Mouse (Mus musculus): ENCODE data around the gene Rsph3a.
A peak's percentile ranks its signal among the peaks of the same experiment; 100 is the strongest.

Gene Rsph3a

DNA sequence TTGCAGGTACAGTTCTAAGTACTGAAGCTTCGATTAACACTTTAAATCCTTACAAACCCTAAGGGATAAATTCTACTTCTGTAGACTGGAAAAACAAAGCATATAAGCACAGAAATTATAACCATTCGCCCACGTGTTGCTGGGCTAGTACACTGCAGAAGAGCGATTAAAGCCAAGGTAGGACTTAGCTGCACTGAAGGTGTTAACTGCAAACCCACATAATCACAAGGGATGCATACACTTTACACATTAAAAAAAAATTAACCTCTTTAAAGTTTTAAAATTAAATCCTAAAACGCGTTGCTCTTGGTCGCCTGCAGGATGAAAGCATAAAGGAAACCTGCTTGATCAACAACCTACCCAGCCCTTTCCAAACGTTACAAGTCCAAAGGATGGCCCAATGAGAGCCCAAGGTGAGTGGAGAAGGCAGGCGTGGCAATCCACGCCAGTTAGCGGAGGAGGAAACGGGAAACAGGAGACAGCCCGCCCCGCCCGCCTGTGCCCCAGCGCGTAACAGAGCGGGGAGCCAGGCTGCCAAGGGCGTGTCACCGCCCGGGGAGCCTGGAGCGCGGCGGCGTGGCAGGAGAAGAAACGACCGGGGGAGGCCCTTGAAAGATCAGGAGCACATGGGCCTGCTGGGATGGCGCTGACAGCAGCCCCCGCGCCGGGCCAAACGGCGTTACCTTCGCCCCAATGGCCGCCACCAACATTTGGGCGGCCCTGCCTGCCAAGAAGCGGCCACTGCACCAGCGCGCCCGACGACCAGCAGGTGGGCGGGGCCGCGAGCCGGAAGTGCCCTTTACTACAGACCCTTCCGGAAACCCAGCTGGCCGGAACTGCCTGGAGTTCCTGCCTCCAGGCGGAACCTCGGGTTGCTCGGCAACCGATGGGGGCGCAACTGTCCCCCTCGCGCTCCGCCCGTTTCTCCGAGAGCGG is at the start of gene Rsph3a:
Gene Rsph3a (plus strand): TSS at position 498 of the 936 bp plus-strand sequence.
- peak; percentile 57 to 68 for DNase-seq (ENCODE audit: low spot score in 2 of 2)

DNA sequence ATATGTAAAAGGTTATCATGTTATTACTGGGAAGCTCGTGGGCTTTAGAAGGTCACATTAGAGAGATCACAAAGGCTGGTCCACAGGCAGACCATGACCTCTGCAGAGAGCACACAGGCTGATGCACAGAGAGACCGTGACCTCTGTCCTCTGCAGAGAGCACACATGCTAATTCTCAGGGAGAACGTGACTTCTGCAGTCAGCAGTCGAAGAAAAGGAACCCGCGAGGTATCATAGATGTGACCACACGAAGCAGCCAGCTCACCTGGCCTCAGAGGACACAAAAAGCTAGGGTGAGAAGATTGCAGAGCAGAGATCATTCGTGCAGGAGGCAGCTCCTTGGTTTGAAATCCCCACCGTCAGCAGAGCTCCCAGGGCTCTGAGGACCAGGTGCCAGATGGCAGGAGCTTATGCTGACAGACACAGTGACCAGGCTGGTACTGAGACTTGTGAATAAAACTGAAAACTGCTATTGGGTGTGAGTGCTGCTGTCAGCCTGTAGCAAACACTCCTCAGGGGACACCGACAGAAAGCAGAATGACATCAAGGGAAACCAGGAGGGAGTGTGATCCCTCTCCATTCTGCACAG is 49.3 kb upstream of the Rsph3a start:
- DNase-seq (ENCODE audit: low spot score in 2 of 2), result no peak

DNA sequence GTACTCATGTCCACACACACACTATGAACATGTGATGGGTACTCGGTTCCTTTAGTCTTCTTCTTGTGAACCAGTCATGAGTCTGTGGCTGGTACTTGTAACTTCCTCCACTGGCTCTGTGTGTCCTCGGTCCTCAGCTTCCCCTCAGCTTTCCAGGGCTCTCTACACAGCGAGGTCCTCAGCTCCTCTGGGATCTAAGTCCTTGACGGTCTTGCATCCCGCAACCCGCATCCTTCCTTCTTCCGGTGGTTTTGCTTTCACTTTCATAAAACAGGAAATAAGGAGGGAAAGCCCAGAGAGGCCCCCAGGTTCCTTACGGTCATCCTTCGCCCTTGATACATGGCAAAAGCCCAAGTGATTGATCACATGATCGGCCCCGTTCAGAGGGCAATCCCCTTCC is 48.3 kb upstream of the Rsph3a start:
- DNase-seq (ENCODE audit: low spot score in 2 of 2), result no peak

DNA sequence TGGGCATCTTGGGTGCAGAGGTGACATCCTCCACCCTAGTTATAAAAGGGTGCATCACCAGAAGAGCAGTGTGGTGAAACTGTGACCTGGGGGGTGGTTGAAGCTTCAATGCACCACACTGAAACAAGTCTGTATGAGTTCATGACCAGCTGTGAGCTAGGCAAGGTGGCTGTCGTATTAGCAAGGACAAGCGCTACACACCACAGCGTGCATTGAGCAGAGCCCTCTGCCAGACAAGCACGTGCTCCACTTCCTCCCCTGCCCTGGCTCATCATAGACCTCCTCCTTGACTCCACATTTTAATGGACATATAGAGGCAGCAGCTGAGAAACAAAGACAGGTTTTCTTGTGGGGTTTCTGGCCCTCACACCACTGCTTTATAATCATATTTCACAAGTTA is 47.7 kb upstream of the Rsph3a start:
- DNase-seq (ENCODE audit: low spot score in 2 of 2), result no peak

DNA sequence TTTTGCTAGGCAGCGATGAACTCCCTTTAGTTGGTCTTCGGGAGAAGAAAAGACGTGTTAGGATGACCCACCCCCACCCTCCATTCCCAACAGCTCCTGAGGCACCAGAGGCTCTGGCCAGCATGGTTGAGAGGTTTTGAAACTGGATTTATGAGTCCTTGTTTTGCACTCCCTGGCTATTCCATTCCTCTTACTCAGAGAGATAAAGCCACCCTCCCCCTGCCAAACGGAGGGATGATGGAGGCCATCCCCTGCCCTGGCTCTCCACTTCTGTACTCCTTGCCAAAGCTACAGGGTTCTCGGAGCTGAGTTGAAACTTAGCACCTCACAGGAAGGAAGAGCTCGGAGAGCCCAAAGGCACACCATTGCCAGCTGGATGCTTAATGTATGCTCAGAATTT is 46.2 kb upstream of the Rsph3a start:
- no peak for DNase-seq (ENCODE audit: low spot score in 2 of 2)

DNA sequence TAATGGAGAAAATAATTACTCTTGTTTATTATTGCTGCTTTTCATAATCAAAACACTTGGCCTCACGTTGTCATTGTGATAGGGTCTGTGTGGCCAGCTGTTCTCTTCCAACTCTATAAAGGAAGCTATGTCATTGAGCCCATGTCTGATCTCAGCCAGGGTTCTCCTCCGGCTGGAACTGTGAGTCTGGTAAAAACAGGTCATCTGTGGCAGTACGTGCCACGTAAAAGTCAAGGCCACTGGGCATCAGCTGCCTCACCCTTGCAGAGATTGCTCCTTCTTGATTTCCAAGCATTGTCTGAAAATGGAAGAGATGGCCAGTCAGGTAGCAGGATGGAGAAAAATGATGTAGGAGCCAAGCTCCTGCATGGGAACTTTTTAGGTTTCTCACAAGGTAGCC is 45.5 kb upstream of the Rsph3a start:
- DNase-seq (ENCODE audit: low spot score in 2 of 2), result no peak

DNA sequence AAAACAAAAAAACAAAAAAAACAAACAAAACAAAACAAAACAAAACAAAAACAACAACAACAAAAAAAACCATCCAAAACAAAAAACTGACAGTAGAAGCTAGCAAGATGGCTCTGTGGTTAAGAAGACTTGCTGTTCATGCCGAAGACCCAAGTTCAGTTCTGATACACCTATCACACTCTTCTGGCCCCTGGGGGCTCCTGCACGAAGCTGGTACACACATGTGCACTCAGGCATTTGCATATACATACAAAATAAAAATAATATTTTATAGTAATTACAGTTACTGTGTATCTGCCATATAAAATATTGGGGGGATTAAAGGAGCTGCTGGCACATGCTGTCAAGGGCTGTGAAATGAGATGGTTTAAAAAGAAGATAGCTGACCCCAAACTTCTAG is 43.9 kb upstream of the Rsph3a start:
- no peak for DNase-seq (ENCODE audit: low spot score in 2 of 2)

DNA sequence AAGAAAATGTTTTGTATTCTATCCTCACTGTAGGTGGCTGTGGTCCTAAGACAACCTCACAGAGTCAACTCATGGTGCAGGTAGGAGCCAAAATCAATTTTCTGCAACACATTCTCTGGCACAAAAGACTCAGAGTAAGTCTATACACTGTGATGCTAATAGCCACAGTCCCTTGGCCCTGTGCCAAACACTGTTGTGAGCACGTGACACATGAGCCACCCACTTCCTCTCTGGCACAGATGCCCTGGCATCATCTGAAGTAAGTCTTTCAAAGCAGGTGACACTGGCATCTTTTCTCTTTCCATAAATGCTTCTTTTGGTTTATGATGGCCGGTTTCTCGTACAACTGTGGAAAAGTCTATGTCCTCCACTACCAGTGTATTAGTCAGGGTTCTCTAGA is 43.1 kb upstream of the Rsph3a start:
- DNase-seq (ENCODE audit: low spot score in 2 of 2), result no peak

DNA sequence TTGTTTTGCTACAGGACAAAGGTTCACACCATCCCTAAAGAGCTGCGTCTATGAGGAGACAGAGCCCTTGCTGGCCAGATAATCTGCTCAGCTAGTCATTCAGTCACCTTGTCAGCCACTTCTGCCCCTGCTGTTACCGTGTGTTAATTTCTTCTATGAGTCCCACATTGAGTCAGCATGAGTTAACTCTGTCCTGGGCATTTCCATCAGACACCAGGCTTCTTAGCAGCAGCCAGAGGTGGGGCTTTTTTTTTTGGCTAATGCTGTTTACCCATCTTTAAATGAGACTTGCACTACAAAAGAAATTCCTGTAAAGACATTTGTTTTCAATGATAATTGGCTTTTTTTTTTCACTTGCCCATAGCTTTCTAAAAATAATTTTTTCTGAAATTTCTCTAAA is 40.4 kb upstream of the Rsph3a start:
- no peak for DNase-seq (ENCODE audit: low spot score in 2 of 2)

DNA sequence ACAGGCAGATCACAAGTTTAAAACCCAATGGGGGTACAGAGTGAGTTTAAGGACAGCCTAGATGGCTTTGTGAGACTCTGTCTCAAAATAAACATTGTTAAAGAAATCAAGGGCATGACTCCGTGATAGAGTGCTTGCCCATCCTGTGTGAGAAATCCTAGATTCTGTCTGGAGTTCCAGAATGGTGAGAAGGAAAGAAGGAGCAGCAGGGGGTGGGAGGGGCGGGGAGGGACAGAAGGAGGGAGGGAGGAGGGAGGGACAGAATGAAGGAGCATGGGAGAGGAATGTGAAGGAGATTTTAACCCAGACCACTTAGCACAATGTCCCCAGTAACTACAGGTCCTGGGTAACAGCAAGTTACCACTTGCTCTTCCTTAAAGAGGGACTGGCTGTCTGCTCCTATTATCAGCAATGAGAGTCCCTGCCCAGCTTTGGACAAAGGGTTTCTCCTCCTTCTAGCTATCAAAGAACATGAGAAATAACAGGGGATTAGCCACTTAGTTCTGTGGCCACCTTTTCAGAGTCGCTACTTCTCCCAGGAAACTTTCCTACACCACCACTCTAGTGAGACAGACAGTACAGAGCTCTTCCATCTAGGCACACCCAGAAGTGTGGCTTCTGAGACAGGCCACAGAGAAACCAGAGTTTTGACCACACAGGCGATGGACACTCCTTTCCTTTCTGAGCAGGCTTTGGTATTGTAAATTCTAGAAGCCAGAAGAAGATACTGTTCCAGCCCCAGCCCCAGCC is 39.3 kb upstream of the Rsph3a start:
- DNase-seq (ENCODE audit: low spot score in 2 of 2), result no peak

DNA sequence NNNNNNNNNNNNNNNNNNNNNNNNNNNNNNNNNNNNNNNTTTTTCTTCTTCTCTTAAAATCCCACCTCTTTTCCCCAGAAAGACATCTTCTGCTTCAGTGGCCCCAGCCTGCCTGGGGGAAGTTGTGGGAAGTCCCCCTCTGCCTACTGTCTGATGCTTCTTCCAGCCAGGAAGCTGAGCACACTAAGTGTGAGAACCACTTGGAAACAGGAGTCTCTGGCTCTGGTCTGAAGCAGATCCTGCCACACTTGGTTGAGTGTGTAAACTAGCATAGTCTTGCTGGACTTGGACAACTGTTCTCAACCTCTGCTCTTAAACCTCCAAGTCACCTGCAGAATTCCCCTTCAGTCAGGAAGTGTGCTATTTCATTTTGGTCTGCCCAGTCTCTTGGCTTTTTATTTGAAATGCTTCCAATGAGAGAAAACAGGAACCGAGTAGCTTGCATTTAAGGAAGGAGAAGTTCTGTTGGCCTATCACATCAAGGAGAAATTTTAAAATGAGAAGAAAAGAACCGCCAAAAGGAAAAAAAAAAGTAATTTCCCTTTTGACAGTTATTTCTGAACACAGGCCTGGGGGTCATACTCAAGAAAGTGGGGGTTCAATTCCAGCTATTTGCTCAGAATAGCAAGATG is 30.7 kb upstream of the Rsph3a start:
- DNase-seq (ENCODE audit: low spot score in 2 of 2), result no peak

DNA sequence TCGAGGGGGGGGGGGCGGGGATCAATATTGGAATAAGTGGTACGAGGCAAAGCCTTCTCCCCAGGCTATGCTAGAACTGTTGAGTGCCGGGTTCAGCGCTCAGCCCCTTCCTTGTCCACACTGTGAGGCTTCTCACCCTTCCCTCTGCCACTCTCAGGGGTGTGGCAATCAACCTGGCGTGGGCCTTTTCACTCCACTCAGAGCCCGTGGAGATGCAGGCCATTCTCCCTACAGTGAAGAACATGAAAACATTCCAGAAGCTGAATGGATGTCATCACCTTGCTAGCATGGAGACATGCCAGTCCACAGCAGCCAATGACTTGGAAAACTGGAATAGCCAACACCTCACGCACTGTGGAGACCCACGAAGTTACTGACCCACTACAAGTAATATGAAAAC is 29.6 kb upstream of the Rsph3a start:
- no peak for DNase-seq (ENCODE audit: low spot score in 2 of 2)

DNA sequence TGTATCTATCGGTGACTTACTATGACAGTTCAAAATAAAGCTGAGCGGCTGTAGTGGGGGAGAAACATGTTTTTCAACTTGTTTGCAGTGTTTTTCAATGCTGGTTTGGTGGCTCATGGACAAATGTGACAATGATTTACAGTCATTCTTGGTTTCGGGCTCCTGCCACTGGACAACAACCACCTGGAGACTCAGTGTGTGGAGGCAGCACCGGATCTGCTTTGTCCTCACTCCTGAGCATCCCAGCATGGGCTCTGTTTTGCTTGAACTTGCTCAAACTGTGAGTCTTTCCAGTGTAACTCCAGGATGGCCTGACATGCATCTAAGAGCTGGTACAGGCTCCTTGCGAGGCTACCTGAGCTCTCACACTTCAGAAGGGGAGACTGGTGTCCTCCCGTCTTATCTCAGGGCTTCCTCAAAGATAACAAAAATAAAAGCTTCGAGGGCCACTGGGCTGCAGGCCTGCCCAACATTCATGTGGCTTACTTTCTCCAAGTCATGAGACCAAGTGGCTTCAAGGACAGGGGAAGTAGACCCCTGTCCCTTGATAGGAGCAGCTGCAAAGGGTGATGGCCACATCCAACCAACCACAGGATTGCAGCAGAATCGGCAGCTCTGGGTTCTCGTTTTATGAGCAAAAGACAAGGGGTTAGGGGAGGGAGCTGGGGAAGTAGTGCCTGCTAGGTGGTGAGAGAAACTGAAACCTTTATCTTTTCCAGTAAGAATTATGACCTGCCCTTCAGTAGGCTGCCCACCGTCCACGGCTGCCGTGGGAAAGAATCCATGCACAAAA is 28.4 kb upstream of the Rsph3a start:
- DNase-seq (ENCODE audit: low spot score in 2 of 2), result no peak

DNA sequence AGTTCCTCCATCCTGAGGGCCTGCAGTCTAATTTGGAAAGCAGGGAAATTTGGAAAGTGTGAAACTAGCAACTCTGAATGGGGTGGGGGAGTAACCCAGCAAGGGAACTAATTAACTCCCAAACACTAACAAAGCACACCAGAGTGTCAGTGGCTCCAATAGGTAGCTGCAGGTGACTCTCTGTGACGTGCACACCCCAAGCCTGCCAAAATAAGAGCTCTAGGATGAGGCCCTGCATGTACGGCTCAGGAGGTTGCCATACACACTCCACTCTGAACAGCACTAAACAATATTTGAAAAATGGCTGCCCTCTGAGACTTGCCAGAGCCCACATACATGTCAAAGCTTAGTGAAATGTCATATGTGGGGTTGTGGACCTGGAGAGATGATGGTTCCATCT is 27.1 kb upstream of the Rsph3a start:
- DNase-seq (ENCODE audit: low spot score in 2 of 2), result no peak

DNA sequence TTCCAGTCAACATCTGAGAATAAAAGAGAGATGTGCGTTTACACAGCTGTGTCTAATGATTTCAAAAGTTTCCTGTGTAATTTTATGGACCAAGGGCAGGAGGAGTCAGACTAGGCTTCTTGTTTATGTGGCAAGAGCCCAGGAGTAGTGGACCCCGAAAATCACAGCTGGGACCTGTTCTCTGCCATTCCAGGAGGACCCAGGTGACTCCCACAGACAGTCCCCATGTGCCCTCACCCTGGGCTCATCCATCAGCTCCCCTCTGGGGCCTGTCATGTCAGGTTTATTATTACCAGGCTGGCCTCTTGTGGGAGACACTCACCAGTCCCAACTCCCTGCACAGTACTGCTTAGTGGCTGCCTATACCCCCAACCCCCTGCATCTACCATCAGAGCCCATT is 26.2 kb upstream of the Rsph3a start:
- no peak for DNase-seq (ENCODE audit: low spot score in 2 of 2)

DNA sequence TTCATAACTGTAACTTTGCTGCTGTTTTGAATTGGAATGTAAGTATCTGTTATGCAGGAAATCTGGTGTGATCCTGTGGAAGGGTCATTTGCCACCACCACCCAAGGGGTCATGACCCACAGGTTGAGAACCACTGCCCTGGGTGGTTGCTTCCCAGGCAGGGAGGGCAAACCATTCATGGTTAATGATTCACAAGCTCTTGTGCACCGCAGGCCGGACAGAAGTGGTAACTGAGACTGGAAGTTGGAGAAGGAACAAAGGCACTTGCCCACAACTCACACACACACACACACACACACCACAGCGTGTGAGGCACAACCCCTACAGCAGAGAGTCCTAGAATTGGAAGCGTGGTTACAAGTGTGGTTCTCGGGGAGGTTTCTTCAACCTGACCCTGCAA is 22.9 kb upstream of the Rsph3a start:
- no peak for DNase-seq (ENCODE audit: low spot score in 2 of 2)

DNA sequence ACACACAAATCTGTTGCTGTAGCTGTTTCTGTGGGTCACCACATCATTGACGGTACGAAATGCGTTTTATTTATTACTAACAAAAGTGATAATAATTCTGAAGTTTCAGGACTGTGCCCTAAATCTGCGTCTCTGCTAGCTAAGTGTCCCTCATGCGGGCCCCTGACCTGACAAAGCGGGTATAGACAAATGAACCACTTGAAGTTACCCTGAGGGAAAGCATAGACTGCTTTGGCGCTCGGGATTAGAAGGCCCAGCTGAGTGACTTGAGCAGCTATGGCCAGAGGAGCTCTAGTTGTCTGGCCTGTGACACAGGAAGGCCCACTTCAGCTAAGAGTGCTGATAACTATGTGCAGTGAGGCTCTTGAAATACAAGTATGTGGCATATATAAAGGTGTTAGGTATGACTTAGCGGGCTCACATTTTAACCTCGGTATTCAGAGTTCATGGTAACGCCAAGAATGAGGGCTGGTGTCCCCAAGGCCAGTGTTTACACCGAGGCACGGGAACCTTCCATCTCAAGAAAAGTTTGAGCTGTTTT is 21.2 kb upstream of the Rsph3a start:
- no peak for DNase-seq (ENCODE audit: low spot score in 2 of 2)

DNA sequence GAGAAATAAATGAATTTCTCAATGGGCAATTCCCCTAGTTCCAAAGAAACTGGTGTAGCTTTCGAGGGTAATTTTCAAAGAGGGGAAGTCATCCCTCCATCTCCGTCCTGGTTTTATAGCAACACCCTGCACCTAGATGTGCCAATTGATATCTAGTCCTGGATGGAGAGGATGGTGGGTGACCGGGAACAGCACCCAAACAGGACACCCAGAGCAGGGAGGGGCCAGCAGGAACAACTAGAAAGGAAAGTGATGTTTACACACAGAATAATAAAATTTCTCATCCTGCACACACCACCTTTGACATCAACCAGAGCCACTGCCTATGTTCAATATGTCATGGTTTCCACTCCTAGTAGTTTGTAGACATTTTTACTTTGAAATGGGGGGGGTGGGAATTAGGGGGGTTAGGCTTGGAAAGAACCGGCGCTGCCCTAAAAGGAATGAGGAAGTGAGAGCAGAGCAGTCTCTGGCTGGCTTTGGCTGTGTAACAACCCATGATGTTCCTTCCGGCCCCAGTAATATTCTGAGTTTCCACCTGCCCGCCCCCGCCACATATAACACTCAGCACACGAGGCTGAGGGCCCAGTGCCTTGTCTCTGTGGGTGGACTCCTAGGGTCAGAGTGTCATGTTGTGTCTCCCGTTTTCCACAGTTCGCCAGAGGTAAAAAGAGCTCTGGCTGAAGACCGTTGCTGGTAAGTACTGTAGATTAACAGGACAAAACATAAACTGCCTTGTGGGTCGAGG is 19.8 kb upstream of the Rsph3a start, which contains the start of gene Tagap:
Gene Tagap (plus strand): TSS at position 588 of the 748 bp plus-strand sequence.
- DNase-seq (ENCODE audit: low spot score in 2 of 2), result no peak

DNA sequence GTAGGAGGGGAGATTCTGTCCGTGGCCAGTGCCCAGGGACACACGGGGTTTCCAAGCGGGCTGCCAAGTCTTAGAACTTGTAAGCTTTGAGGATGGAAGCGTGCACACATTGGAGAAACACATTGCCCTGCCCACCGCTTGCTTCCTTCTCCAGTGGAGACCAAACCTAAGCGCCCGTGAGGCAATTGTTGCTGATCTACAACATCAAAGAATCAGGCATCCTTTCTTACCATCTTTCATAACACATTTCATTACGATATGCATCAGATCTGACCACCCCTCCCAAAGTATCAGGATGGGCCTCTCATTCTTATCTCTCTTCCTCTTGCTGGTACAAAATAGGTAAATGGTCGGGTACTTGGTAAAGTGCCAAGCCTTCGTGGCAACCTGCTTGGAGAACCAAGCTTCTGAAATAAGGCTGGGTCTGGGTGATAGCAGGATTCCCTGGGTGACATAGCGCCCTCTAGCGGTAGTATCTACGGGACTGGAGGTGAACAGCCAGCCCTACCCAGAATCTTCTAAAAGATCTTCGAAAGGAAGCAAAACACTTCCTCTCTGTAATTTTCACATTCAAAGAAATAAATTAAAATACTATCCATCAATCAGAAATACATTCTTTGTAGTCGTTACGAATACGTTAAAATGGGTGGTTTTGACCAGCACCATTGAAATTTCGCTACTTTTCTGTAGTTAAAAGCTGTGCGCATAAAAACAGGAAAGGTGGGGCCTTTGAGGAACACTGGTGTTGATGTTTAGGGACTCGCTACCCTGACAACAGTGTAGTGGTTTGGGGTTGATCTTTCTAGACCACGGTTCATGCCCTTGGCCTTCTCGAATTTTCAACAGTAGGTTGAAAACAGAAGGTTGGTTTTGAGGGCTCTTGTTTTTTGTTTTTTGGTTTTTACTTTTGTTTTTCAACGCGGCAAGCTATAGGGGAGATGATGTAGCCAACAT is 17.6 kb upstream of the Rsph3a start:
- peak; percentile 51 to 62 for DNase-seq (ENCODE audit: low spot score in 2 of 2)
